Mouse (Mus musculus) frontal cortex, postnatal 10 days (tissue): ENCODE measurements around the gene Shmt2.

Source experiments
- DNase-seq, 2 experiments: peaks; one replicate each; pipeline ENCODE4 v3.0.0; 2022; ENCODE audit warnings: low spot score in 2 of 2, mixed read lengths in 1 of 2

Gene Shmt2

DNA sequence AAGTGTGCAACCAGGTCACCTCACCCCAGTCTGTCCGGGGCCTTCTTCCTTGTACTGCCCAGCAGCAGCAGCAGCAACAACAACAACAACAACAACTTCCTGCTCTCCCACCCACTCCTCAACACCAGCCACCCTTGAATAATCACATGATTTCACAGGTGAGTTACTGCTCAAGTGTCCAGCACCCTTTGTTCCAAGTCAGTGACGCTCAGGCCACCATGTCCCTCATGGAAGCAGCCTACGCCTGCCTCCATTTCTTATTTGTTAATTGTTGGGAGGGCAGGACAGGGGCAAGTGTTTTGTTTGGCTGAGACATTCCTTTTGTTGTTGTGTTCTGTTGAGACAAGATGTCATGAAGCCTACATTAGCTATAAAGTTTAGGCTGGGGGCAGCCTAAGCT is 45.7 kb downstream of the Shmt2 start:
- no peak for DNase-seq

- DNase-seq = no peak
Observed at GRCm38 (mm10) chr10:127475175-127475574, 47.1 kb downstream of the Shmt2 start.

DNA sequence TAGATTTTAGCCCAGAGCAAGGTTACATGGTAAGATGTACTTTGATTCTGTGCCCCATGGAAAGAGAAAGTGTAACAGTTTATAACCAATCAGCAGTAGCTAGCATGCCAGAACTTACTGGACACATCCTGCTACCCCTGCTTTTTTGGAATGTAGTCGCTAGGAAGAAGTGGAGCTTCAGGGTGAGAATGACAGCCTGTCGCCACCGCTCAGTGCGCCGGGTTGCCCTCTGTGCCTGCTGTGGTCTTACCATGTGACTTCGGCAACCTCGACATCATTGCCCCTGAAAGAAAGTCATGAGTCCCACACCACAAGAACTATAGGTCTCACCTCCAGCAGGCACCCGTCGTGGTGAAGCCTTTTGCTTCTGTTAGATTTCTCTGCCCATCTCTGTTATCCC is 49.5 kb downstream of the Shmt2 start:
- DNase-seq = no peak

GRCm38 (mm10) chr10:127471281-127471988 is 50.8 kb downstream of the Shmt2 start:
- DNase-seq = no peak
